Mouse (Mus musculus): ENCODE measurements around the gene Ctrl.

Gene Ctrl

GRCm38 (mm10) chr8:105937496-105938305 lies 4.0 kb upstream of the Ctrl start:
- peak; percentile 23 for DNase-seq (ENCODE audit: low read depth, low spot score)

GRCm38 (mm10) chr8:105936866-105937475 lies 3.3 kb upstream of the Ctrl start:
- DNase-seq (ENCODE audit: low read depth, low spot score) = peak; percentile 90

- DNase-seq (ENCODE audit: low read depth, low spot score) = no peak
Measured at GRCm38 (mm10) chr8:105935863-105936603, 2.4 kb upstream of the Ctrl start.

GRCm38 (mm10) chr8:105935105-105935504 lies 1.4 kb upstream of the Ctrl start:
- no peak for DNase-seq (ENCODE audit: low read depth, low spot score)

GRCm38 (mm10) chr8:105932525-105932924 lies 1.1 kb downstream of the Ctrl start:
- DNase-seq (ENCODE audit: low read depth, low spot score) = no peak

GRCm38 (mm10) chr8:105931271-105931670 lies 2.4 kb downstream of the Ctrl start:
- no peak for DNase-seq (ENCODE audit: low read depth, low spot score)

GRCm38 (mm10) chr8:105930602-105931001 lies 3.1 kb downstream of the Ctrl start:
- DNase-seq (ENCODE audit: low read depth, low spot score) = peak; percentile 78

- DNase-seq (ENCODE audit: low read depth, low spot score) = no peak
Measured at GRCm38 (mm10) chr8:105925123-105925522, 8.5 kb downstream of the Ctrl start.

GRCm38 (mm10) chr8:105919390-105919789 lies 14.3 kb downstream of the Ctrl start:
- no peak for DNase-seq (ENCODE audit: low read depth, low spot score)

GRCm38 (mm10) chr8:105900941-105901616 lies 32.6 kb downstream of the Ctrl start:
- DNase-seq (ENCODE audit: low read depth, low spot score) = no peak

GRCm38 (mm10) chr8:105900180-105900940 lies 33.3 kb downstream of the Ctrl start, which contains the start of gene Pskh1:
Pskh1 (plus strand) TSS chr8:105900441.
- peak; percentile 96 for DNase-seq (ENCODE audit: low read depth, low spot score)

- no peak for DNase-seq (ENCODE audit: low read depth, low spot score)
Measured at GRCm38 (mm10) chr8:105897801-105898480, 35.7 kb downstream of the Ctrl start.

GRCm38 (mm10) chr8:105893339-105893738 lies 40.3 kb downstream of the Ctrl start, which contains the start of gene Nrn1l:
Nrn1l (plus strand) TSS chr8:105893567.
- DNase-seq (ENCODE audit: low read depth, low spot score) = peak; percentile 70

GRCm38 (mm10) chr8:105892432-105892831 lies 41.2 kb downstream of the Ctrl start:
- no peak for DNase-seq (ENCODE audit: low read depth, low spot score)

- DNase-seq (ENCODE audit: low read depth, low spot score) = no peak
Measured at GRCm38 (mm10) chr8:105890870-105891269, 42.8 kb downstream of the Ctrl start.

GRCm38 (mm10) chr8:105889756-105890465 lies 43.8 kb downstream of the Ctrl start:
- no peak for DNase-seq (ENCODE audit: low read depth, low spot score)

All from forelimb bud, embryonic 11.5 days (tissue).